Mouse (Mus musculus): ENCODE data around the gene Slc30a1. TPM values are rescaled to one million over a fixed set of nuclear protein-coding genes. Genes with fewer than 3 reads are reported as not detected.

Slc30a1 gene
- polyA plus RNA-seq, 1 experiment = 10.1 TPM

GRCm38 (mm10) chr1:191863833-191864550 lies 42.6 kb upstream of the Slc30a1 start:
- Histone ChIP-seq H3K9me3 (replicated peaks; ENCODE audit: control insufficient read depth, insufficient read depth, low read length, poor library complexity, severe bottlenecking) (no peaks in the 10 kb centered on the region), H3K27ac (ENCODE audit: insufficient read depth, low read length) (no peak overlapping the region), H3K36me3 (ENCODE audit: control insufficient read depth, insufficient read depth, low read length, poor library complexity, severe bottlenecking) (no peaks in the 10 kb centered on the region), H3K4me1 (ENCODE audit: control insufficient read depth, insufficient read depth, low read length) (no peaks in the 10 kb centered on the region), H3K9ac (ENCODE audit: low read depth, poor library complexity, severe bottlenecking) (no peak overlapping the region), H3K27me3 (ENCODE audit: control insufficient read depth, insufficient read depth, low read length, poor library complexity, severe bottlenecking) (no peaks in the 10 kb centered on the region), H3K4me3 (ENCODE audit: low read depth, low read length) (no peak overlapping the region)
- TF ChIP-seq CTCF (IDR thresholded peaks at IDR 0.05; ENCODE audit: low read depth, low read length) (no peak), EP300 (IDR thresholded peaks at IDR 0.05; ENCODE audit: insufficient read depth, low read depth, low read length) (no peak), POLR2A (IDR thresholded peaks at IDR 0.05; ENCODE audit: insufficient read depth, low read length) (no peak)

GRCm38 (mm10) chr1:191864551-191865027 lies 42.0 kb upstream of the Slc30a1 start:
- H3K4me3 ChIP-seq (ENCODE audit: low read depth, low read length) = no peak overlapping the region
- no peaks in the 10 kb centered on the region for H3K27me3 ChIP-seq (ENCODE audit: control insufficient read depth, insufficient read depth, low read length, poor library complexity, severe bottlenecking)
- no peaks in the 10 kb centered on the region for H3K9me3 ChIP-seq (replicated peaks; ENCODE audit: control insufficient read depth, insufficient read depth, low read length, poor library complexity, severe bottlenecking)
- H3K27ac ChIP-seq (ENCODE audit: insufficient read depth, low read length) = no peak overlapping the region
- no peaks in the 10 kb centered on the region for H3K4me1 ChIP-seq (ENCODE audit: control insufficient read depth, insufficient read depth, low read length)
- no peak for TF ChIP-seq EP300 (IDR thresholded peaks at IDR 0.05; ENCODE audit: insufficient read depth, low read depth, low read length)
- TF ChIP-seq POLR2A (IDR thresholded peaks at IDR 0.05; ENCODE audit: insufficient read depth, low read length) = no peak
- TF ChIP-seq CTCF (IDR thresholded peaks at IDR 0.05; ENCODE audit: low read depth, low read length) = no peak
- no peaks in the 10 kb centered on the region for H3K36me3 ChIP-seq (ENCODE audit: control insufficient read depth, insufficient read depth, low read length, poor library complexity, severe bottlenecking)
- H3K9ac ChIP-seq (ENCODE audit: low read depth, poor library complexity, severe bottlenecking) = no peak overlapping the region

DNA sequence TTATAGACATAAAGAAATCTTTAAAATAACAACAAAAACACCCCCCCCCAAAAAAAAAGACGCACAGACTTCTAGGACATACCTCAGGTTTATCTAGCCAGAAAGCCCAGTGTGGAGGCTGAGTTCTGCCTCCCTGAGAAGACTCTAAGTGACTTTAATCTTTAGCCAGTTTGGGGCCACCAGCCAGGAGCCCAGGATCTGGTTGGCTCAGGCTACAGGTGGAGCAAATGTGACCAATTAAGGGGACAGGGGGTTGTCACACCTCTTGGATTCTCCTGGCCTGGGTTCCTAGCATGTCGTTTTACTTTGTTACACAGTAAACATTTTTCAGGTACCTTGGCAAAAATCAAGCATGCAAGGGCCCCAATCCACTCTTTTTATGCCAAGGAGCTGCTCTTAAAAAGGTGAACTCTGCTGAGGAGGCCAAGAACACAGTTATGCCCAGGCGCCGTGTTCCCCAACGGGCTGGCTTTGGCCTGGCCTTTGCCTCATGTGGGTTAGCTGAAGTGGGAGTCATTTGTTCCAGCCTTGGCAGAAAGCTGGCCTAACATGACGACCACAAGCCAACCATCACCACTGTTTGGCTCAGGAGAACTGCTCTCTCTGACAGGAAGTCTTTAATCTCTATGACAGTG lies 34.4 kb upstream of the Slc30a1 start:
- no peaks in the 10 kb centered on the region for H3K36me3 ChIP-seq (ENCODE audit: control insufficient read depth, insufficient read depth, low read length, poor library complexity, severe bottlenecking)
- no peaks in the 10 kb centered on the region for H3K9me3 ChIP-seq (replicated peaks; ENCODE audit: control insufficient read depth, insufficient read depth, low read length, poor library complexity, severe bottlenecking)
- H3K4me3 ChIP-seq (ENCODE audit: low read depth, low read length) = no peak overlapping the region
- no peaks in the 10 kb centered on the region for H3K27me3 ChIP-seq (ENCODE audit: control insufficient read depth, insufficient read depth, low read length, poor library complexity, severe bottlenecking)
- H3K4me1 ChIP-seq (ENCODE audit: control insufficient read depth, insufficient read depth, low read length) = no peaks in the 10 kb centered on the region
- TF ChIP-seq CTCF (IDR thresholded peaks at IDR 0.05; ENCODE audit: low read depth, low read length) (no peak), POLR2A (IDR thresholded peaks at IDR 0.05; ENCODE audit: insufficient read depth, low read length) (no peak), EP300 (IDR thresholded peaks at IDR 0.05; ENCODE audit: insufficient read depth, low read depth, low read length) (no peak)
- no peak overlapping the region for H3K9ac ChIP-seq (ENCODE audit: low read depth, poor library complexity, severe bottlenecking)
- no peak overlapping the region for H3K27ac ChIP-seq (ENCODE audit: insufficient read depth, low read length)

DNA sequence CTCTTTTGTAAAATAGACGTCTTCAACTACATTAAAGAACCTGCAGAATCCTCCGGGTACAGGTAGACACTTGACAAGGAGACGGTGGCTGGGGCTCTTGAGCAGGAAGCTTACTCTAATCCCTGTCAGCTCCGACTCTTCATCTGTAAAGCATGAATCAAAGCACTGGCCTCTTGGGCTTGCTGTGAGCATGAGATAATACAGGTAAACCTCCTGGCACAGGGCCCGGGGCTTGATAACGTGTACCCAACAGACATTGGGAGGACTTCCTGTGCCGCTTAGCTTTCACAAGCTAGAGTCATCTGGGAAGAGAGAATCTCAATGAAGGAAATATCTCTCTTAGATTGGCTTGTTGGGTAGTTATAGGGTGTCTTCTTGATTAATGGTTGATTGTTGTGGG lies 31.6 kb upstream of the Slc30a1 start:
- no peaks in the 10 kb centered on the region for H3K36me3 ChIP-seq (ENCODE audit: control insufficient read depth, insufficient read depth, low read length, poor library complexity, severe bottlenecking)
- TF ChIP-seq CTCF (IDR thresholded peaks at IDR 0.05; ENCODE audit: low read depth, low read length) (no peak), EP300 (IDR thresholded peaks at IDR 0.05; ENCODE audit: insufficient read depth, low read depth, low read length) (no peak), POLR2A (IDR thresholded peaks at IDR 0.05; ENCODE audit: insufficient read depth, low read length) (no peak)
- no peaks in the 10 kb centered on the region for H3K9me3 ChIP-seq (replicated peaks; ENCODE audit: control insufficient read depth, insufficient read depth, low read length, poor library complexity, severe bottlenecking)
- H3K9ac ChIP-seq (ENCODE audit: low read depth, poor library complexity, severe bottlenecking) = no peak overlapping the region
- no peak overlapping the region for H3K27ac ChIP-seq (ENCODE audit: insufficient read depth, low read length)
- no peak overlapping the region for H3K4me3 ChIP-seq (ENCODE audit: low read depth, low read length)
- no peaks in the 10 kb centered on the region for H3K27me3 ChIP-seq (ENCODE audit: control insufficient read depth, insufficient read depth, low read length, poor library complexity, severe bottlenecking)
- H3K4me1 ChIP-seq (ENCODE audit: control insufficient read depth, insufficient read depth, low read length) = no peaks in the 10 kb centered on the region

- no peak overlapping the region for H3K4me3 ChIP-seq (ENCODE audit: low read depth, low read length)
- no peak overlapping the region for H3K27ac ChIP-seq (ENCODE audit: insufficient read depth, low read length)
- H3K9me3 ChIP-seq (replicated peaks; ENCODE audit: control insufficient read depth, insufficient read depth, low read length, poor library complexity, severe bottlenecking) = no peaks in the 10 kb centered on the region
- no peaks in the 10 kb centered on the region for H3K4me1 ChIP-seq (ENCODE audit: control insufficient read depth, insufficient read depth, low read length)
- H3K9ac ChIP-seq (ENCODE audit: low read depth, poor library complexity, severe bottlenecking) = no peak overlapping the region
- TF ChIP-seq POLR2A (IDR thresholded peaks at IDR 0.05; ENCODE audit: insufficient read depth, low read length) (no peak), CTCF (IDR thresholded peaks at IDR 0.05; ENCODE audit: low read depth, low read length) (no peak), EP300 (IDR thresholded peaks at IDR 0.05; ENCODE audit: insufficient read depth, low read depth, low read length) (no peak)
- no peaks in the 10 kb centered on the region for H3K27me3 ChIP-seq (ENCODE audit: control insufficient read depth, insufficient read depth, low read length, poor library complexity, severe bottlenecking)
- H3K36me3 ChIP-seq (ENCODE audit: control insufficient read depth, insufficient read depth, low read length, poor library complexity, severe bottlenecking) = no peaks in the 10 kb centered on the region
Measured at GRCm38 (mm10) chr1:191875683-191876305, 30.8 kb upstream of the Slc30a1 start.

GRCm38 (mm10) chr1:191877681-191878080 lies 28.9 kb upstream of the Slc30a1 start:
- no peaks in the 10 kb centered on the region for H3K36me3 ChIP-seq (ENCODE audit: control insufficient read depth, insufficient read depth, low read length, poor library complexity, severe bottlenecking)
- H3K27ac ChIP-seq (ENCODE audit: insufficient read depth, low read length) = no peak overlapping the region
- no peaks in the 10 kb centered on the region for H3K27me3 ChIP-seq (ENCODE audit: control insufficient read depth, insufficient read depth, low read length, poor library complexity, severe bottlenecking)
- no peaks in the 10 kb centered on the region for H3K9me3 ChIP-seq (replicated peaks; ENCODE audit: control insufficient read depth, insufficient read depth, low read length, poor library complexity, severe bottlenecking)
- H3K4me1 ChIP-seq (ENCODE audit: control insufficient read depth, insufficient read depth, low read length) = no peaks in the 10 kb centered on the region
- TF ChIP-seq CTCF (IDR thresholded peaks at IDR 0.05; ENCODE audit: low read depth, low read length) = no peak
- no peak for TF ChIP-seq EP300 (IDR thresholded peaks at IDR 0.05; ENCODE audit: insufficient read depth, low read depth, low read length)
- TF ChIP-seq POLR2A (IDR thresholded peaks at IDR 0.05; ENCODE audit: insufficient read depth, low read length) = no peak
- H3K9ac ChIP-seq (ENCODE audit: low read depth, poor library complexity, severe bottlenecking) = no peak overlapping the region
- H3K4me3 ChIP-seq (ENCODE audit: low read depth, low read length) = no peak overlapping the region

Measured in ES-Bruce4 (cell line).